Mouse (Mus musculus): ENCODE measurements around the gene Ppp1r3e.

Gene Ppp1r3e

GRCm38 (mm10) chr14:54883154-54884021 lies 6.0 kb upstream of the Ppp1r3e start, which contains the start of the genes Bcl2l2 and Gm20521:
Bcl2l2 (plus strand) TSS chr14:54883377.
Gm20521 (plus strand) TSS chr14:54883441.
- in situ Hi-C loops (cut with MboI, MseI) = loop anchor here (25.0 kb wide), 1 partner anchor 704 kb away; the partner anchor contains the start of genes Emc9, Fitm1, Psme1 and Psme2

- in situ Hi-C loops (cut with MboI, MseI) = loop anchor here (25.0 kb wide), 1 partner anchor 711 kb away; the partner anchor contains the start of genes Emc9, Fitm1, Psme1 and Psme2
These were observed 757 bp downstream of the Ppp1r3e start for GRCm38 (mm10) chr14:54876539-54877047.

GRCm38 (mm10) chr14:54875844-54876538 lies 1.4 kb downstream of the Ppp1r3e start:
- in situ Hi-C loops (cut with MboI, MseI) = loop anchor here (25.0 kb wide), 1 partner anchor 711 kb away; the partner anchor contains the start of genes Emc9, Fitm1, Psme1 and Psme2

GRCm38 (mm10) chr14:54874165-54874564 lies 3.2 kb downstream of the Ppp1r3e start:
- in situ Hi-C loops (cut with MboI, MseI) = no loop called here

- in situ Hi-C loops (cut with MboI, MseI) = no loop called here
These were observed 6.5 kb downstream of the Ppp1r3e start, which contains the start of gene Homez for GRCm38 (mm10) chr14:54870861-54871260. Homez (minus strand) TSS chr14:54870961.

- in situ Hi-C loops (cut with MboI, MseI) = no loop called here
These were observed 9.3 kb downstream of the Ppp1r3e start for GRCm38 (mm10) chr14:54868026-54868425.

- in situ Hi-C loops (cut with MboI, MseI) = no loop called here
These were observed 10.4 kb downstream of the Ppp1r3e start for GRCm38 (mm10) chr14:54866936-54867335.

GRCm38 (mm10) chr14:54866268-54866667 lies 11.1 kb downstream of the Ppp1r3e start:
- in situ Hi-C loops (cut with MboI, MseI) = no loop called here

GRCm38 (mm10) chr14:54865626-54866025 lies 11.7 kb downstream of the Ppp1r3e start:
- in situ Hi-C loops (cut with MboI, MseI) = no loop called here

- in situ Hi-C loops (cut with MboI, MseI) = no loop called here
These were observed 12.9 kb downstream of the Ppp1r3e start for GRCm38 (mm10) chr14:54864313-54865036.

GRCm38 (mm10) chr14:54863501-54864312 lies 13.6 kb downstream of the Ppp1r3e start:
- in situ Hi-C loops (cut with MboI, MseI) = no loop called here

- in situ Hi-C loops (cut with MboI, MseI) = no loop called here
These were observed 16.8 kb downstream of the Ppp1r3e start for GRCm38 (mm10) chr14:54860511-54860910.

- in situ Hi-C loops (cut with MboI, MseI) = no loop called here
These were observed 19.5 kb downstream of the Ppp1r3e start for GRCm38 (mm10) chr14:54857891-54858290.

- in situ Hi-C loops (cut with MboI, MseI) = no loop called here
These were observed 20.6 kb downstream of the Ppp1r3e start for GRCm38 (mm10) chr14:54856703-54857102.

- in situ Hi-C loops (cut with MboI, MseI) = no loop called here
These were observed 21.6 kb downstream of the Ppp1r3e start for GRCm38 (mm10) chr14:54855726-54856125.

GRCm38 (mm10) chr14:54843461-54843860 lies 33.9 kb downstream of the Ppp1r3e start:
- in situ Hi-C loops (cut with MboI, MseI) = no loop called here

- in situ Hi-C loops (cut with MboI, MseI) = no loop called here
These were observed 53.6 kb downstream of the Ppp1r3e start for GRCm38 (mm10) chr14:54823716-54824115.

Measured in regulatory T cell (primary cell).